19 mouse cellular contexts compared by ENCODE assay signal in genomic region chr6:31176831-31177230, GRCm38 (mm10).
DNase-seq lines count a peak whose midpoint lies in the region; ATAC-seq and TF ChIP-seq lines count a peak whose summit lies in the region.
"Had no signal": no experiment of that assay in that cellular context is flagged by ENCODE, and none has a peak within 500 bp of the region (broad histone marks: within the 10 kb centered on the region; RNA-seq: fewer than 3 reads in every experiment).

No protein-coding gene starts in this region.

- 72% methylated on average over 1 of the region's 1 CpGs for WGBS in spleen, adult 2 months
- WGBS in macrophage (ENCODE audit: missing documents), result 44% methylated on average over 1 of the region's 1 CpGs
- 81% methylated on average over 1 of the region's 1 CpGs for WGBS in kidney, embryonic 15.5 days
- 84% methylated on average over 1 of the region's 1 CpGs for WGBS in lung, postnatal 0 days

- TF ChIP-seq CTCF in spleen, adult 2 months (IDR thresholded peaks at IDR 0.05; ENCODE audit: extremely low read depth, insufficient read depth, insufficient read length, insufficient replicate concordance), result no peak
- TF ChIP-seq CTCF in bone marrow macrophage, adult 2 months (IDR thresholded peaks at IDR 0.05; ENCODE audit: low read depth, low read length), result no peak
- no peak for TF ChIP-seq CTCF in lung, postnatal 0 days (IDR thresholded peaks at IDR 0.05)
- no peak for TF ChIP-seq CTCF in left cerebral cortex, adult 2 months (IDR thresholded peaks at IDR 0.05)

- ATAC-seq in monocyte, adult 5-6 weeks (replicated peaks; ENCODE audit: insufficient number of reproducible peaks, low FRiP score, low TSS enrichment, poor library complexity, severe bottlenecking), result 0 out of 2 replicates have a peak, but pooled peaks have one; percentile 32
- ATAC-seq in kidney, embryonic 15.5 days (replicated peaks; ENCODE audit: low FRiP score), result no peak
- ATAC-seq in lung, postnatal 0 days, result no peak
- ATAC-seq: forebrain, embryonic 16.5 days had no signal

- no peak overlapping the region for H3K9ac ChIP-seq in kidney, embryonic 15.5 days
- H3K9ac ChIP-seq in lung, postnatal 0 days (replicated peaks; ENCODE audit: low read depth), result no peak overlapping the region
- H3K9ac ChIP-seq: embryonic facial prominence, embryonic 13.5 days; forebrain, embryonic 12.5 days; heart, embryonic 15.5 days; hindbrain, embryonic 13.5 days had no signal

- peaks cover 11% of the 10 kb centered on the region for H3K36me3 ChIP-seq in spleen, adult 2 months (ENCODE audit: control insufficient read depth, insufficient read depth, low read length)
- H3K36me3 ChIP-seq in macrophage (ENCODE audit: inconsistent target), result peaks cover 15% of the 10 kb centered on the region; the same call in 1 of the 2 replicates
- no peaks in the 10 kb centered on the region for H3K36me3 ChIP-seq in kidney, embryonic 15.5 days
- H3K36me3 ChIP-seq in lung, postnatal 0 days (ENCODE audit: insufficient read depth, low read length), result no peaks in the 10 kb centered on the region
- H3K36me3 ChIP-seq: embryonic facial prominence, embryonic 13.5 days; forebrain, embryonic 12.5 days; heart, embryonic 15.5 days; hindbrain, embryonic 13.5 days had no signal

- H3K27ac ChIP-seq in spleen, adult 2 months (ENCODE audit: insufficient read depth, low read length), result peak overlapping the region; percentile 20; the same call in 1 of the 2 replicates
- peak overlapping the region; percentile 91 for H3K27ac ChIP-seq in bone marrow macrophage, adult 2 months (ENCODE audit: insufficient read depth, low read depth, low read length)
- peak overlapping the region; percentile 78 for H3K27ac ChIP-seq in macrophage
- no peak overlapping the region for H3K27ac ChIP-seq in kidney, embryonic 15.5 days
- no peak overlapping the region for H3K27ac ChIP-seq in lung, postnatal 0 days (ENCODE audit: low read length)
- H3K27ac ChIP-seq in left cerebral cortex, adult 2 months, result no peak overlapping the region
- H3K27ac ChIP-seq: embryonic facial prominence, embryonic 13.5 days; forebrain, embryonic 12.5 days; heart, embryonic 15.5 days; hindbrain, embryonic 13.5 days; hindbrain, postnatal 0 days had no signal

- peaks cover 8% of the 10 kb centered on the region; the same call in 1 of the 2 replicates for H3K4me1 ChIP-seq in spleen, adult 2 months (ENCODE audit: control insufficient read depth, insufficient read depth, insufficient read length)
- peaks cover 38% of the 10 kb centered on the region for H3K4me1 ChIP-seq in bone marrow macrophage, adult 2 months (ENCODE audit: control insufficient read depth, insufficient read depth, low read length)
- H3K4me1 ChIP-seq in kidney, embryonic 15.5 days, result no peaks in the 10 kb centered on the region
- no peaks in the 10 kb centered on the region for H3K4me1 ChIP-seq in lung, postnatal 0 days (ENCODE audit: insufficient read depth, low read depth, low read length)
- H3K4me1 ChIP-seq: heart, embryonic 15.5 days; hindbrain, embryonic 13.5 days had no signal

- TF ChIP-seq POLR2A in spleen, adult 2 months (IDR thresholded peaks at IDR 0.05; ENCODE audit: low read depth, low read length), result no peak
- no peak for TF ChIP-seq POLR2A in bone marrow macrophage, adult 2 months (IDR thresholded peaks at IDR 0.05; ENCODE audit: borderline replicate concordance, low read depth, low read length)

- peaks cover 84% of the 10 kb centered on the region for H3K79me2 ChIP-seq in macrophage (ENCODE audit: inconsistent target)

- no peak for TF ChIP-seq EP300 in lung, postnatal 0 days (IDR thresholded peaks at IDR 0.05)

- H3K9me3 ChIP-seq in kidney, embryonic 15.5 days (replicated peaks), result no peaks in the 10 kb centered on the region
- H3K9me3 ChIP-seq in lung, postnatal 0 days (ENCODE audit: low read length), result no peaks in the 10 kb centered on the region
- H3K9me3 ChIP-seq: embryonic facial prominence, embryonic 13.5 days; forebrain, embryonic 12.5 days; heart, embryonic 15.5 days; hindbrain, embryonic 13.5 days had no signal

- no peak for DNase-seq in spleen, adult 2 months (ENCODE audit: low read depth in 1 of 2, low spot score in 2 of 2)
- no peak for DNase-seq in spleen, adult 18-20 months
- no peak for DNase-seq in lung, postnatal 0 days (ENCODE audit: low spot score)
- no peak for DNase-seq in left cerebral cortex, adult 2 months (ENCODE audit: extremely low spot score in 1 of 2, low spot score in 2 of 2)
- DNase-seq: adrenal gland, adult 8-10 months; cerebellum, adult 11-12 months; cerebellum, adult 9-10 months; heart, adult 11 months had no signal

- no peak overlapping the region for H3K4me2 ChIP-seq in kidney, embryonic 15.5 days
- no peak overlapping the region for H3K4me2 ChIP-seq in lung, postnatal 0 days (replicated peaks; ENCODE audit: low read depth, low read length)
- H3K4me2 ChIP-seq: embryonic facial prominence, embryonic 13.5 days; forebrain, embryonic 12.5 days; heart, embryonic 11.5 days; heart, embryonic 15.5 days; hindbrain, embryonic 13.5 days had no signal

- no peaks in the 10 kb centered on the region for H3K27me3 ChIP-seq in spleen, adult 2 months (ENCODE audit: control insufficient read depth, insufficient read depth, low read length)
- no peaks in the 10 kb centered on the region for H3K27me3 ChIP-seq in kidney, embryonic 15.5 days
- no peaks in the 10 kb centered on the region for H3K27me3 ChIP-seq in lung, postnatal 0 days (replicated peaks; ENCODE audit: insufficient read depth, low read length)
- H3K27me3 ChIP-seq: embryonic facial prominence, embryonic 13.5 days; forebrain, embryonic 12.5 days; heart, embryonic 15.5 days; hindbrain, embryonic 13.5 days had no signal

- H3K4me3 ChIP-seq in spleen, adult 2 months (ENCODE audit: extremely low read depth, insufficient read depth, insufficient read length), result no peak overlapping the region
- H3K4me3 ChIP-seq in bone marrow macrophage, adult 2 months (ENCODE audit: insufficient read depth, low read length), result 0 out of 2 replicates have a peak overlapping the region, but pooled peaks have one; percentile 16
- no peak overlapping the region for H3K4me3 ChIP-seq in macrophage (ENCODE audit: inconsistent target)
- no peak overlapping the region for H3K4me3 ChIP-seq in kidney, embryonic 15.5 days (replicated peaks)
- H3K4me3 ChIP-seq in lung, postnatal 0 days (ENCODE audit: low read depth, low read length), result no peak overlapping the region
- no peak overlapping the region for H3K4me3 ChIP-seq in left cerebral cortex, adult 2 months
- H3K4me3 ChIP-seq: embryonic facial prominence, embryonic 13.5 days; forebrain, embryonic 12.5 days; heart, embryonic 15.5 days; hindbrain, embryonic 13.5 days had no signal

- intact Hi-C loops in left cerebral cortex, adult 2 months (cut with DNase I), result loop anchor here (5.0 kb wide), 1 partner anchor 100 kb away; no protein-coding TSS in a partner anchor

Comparison
In these comparisons a context has a peak if more than half of its experiments do, and no peak if none do; other contexts are left out.
1. H3K27ac ChIP-seq: peak in spleen, adult 2 months (single experiment), bone marrow macrophage, adult 2 months (single experiment) and macrophage (single experiment); none in kidney, embryonic 15.5 days (single experiment), lung, postnatal 0 days (single experiment) and left cerebral cortex, adult 2 months (single experiment).